Mouse (Mus musculus) hindbrain, postnatal 0 days (tissue): ENCODE results near the gene Cracr2b. TPM values are rescaled to one million over a fixed set of nuclear protein-coding genes. Genes with fewer than 3 reads are reported as not detected.
"Not testable (repeated sequence)": the region's sequence is repeated elsewhere in the genome, so short reads cannot be mapped to it uniquely, and the experiment has no call there.

Source experiments
- ATAC-seq: fragments of 200-750 bp; cut with Nextera tagmentation; 2 replicates; pipeline ENCODE4 v1.8.0; 2017; ENCODE audit warnings: mild to moderate bottlenecking, moderate TSS enrichment, moderate library complexity
- DNase-seq: peaks from one replicate; pipeline ENCODE4 v3.0.0-alpha.2; 2015; ENCODE audit warnings: low spot score
- H3K27ac ChIP-seq: fragments of 300-500 bp; sonication (generic); 2 replicates; pipeline ENCODE4 v1.5.1; 2014; ENCODE audit warnings: mild to moderate bottlenecking
- H3K27me3 ChIP-seq: fragments of 300-500 bp; sonication (generic); 2 replicates; pipeline ENCODE4 v1.6.1; 2014; ENCODE audit warnings: low read length, mixed read lengths; ENCODE audit not compliant: insufficient read depth
- H3K36me3 ChIP-seq: fragments of 300-500 bp; sonication (generic); 2 replicates; pipeline ENCODE4 v1.6.1; 2014; ENCODE audit warnings: low read length, mixed read lengths; ENCODE audit not compliant: insufficient read depth
- H3K4me1 ChIP-seq: fragments of 300-500 bp; sonication (generic); 2 replicates; pipeline ENCODE4 v1.6.1; 2014; ENCODE audit warnings: antibody characterized with exemption, low read length, mixed read lengths; ENCODE audit not compliant: insufficient read depth
- H3K4me2 ChIP-seq: fragments of 300-500 bp; sonication (generic); 2 replicates; pipeline ENCODE4 v1.6.1; 2014; ENCODE audit warnings: low read depth, mild to moderate bottlenecking, low read length, moderate library complexity, mixed read lengths
- H3K4me3 ChIP-seq: fragments of 300-500 bp; sonication (generic); 2 replicates; pipeline ENCODE4 v1.5.1; 2014; ENCODE audit warnings: low read length
- H3K9ac ChIP-seq: fragments of 300-500 bp; sonication (generic); replicated peaks from 2 replicates; pipeline ENCODE4 v1.6.1; 2014; ENCODE audit warnings: mild to moderate bottlenecking, low read length, moderate library complexity, mixed read lengths
- H3K9me3 ChIP-seq: fragments of 300-500 bp; sonication (generic); 2 replicates; pipeline ENCODE4 v1.6.1; 2016; ENCODE audit warnings: low read length, mixed read lengths
- CTCF ChIP-seq: IDR thresholded peaks from 2 replicates; pipeline ENCODE4 v1.5.1; 2016; ENCODE audit warnings: antibody characterized with exemption, control low read depth, low read depth
- WGBS: fragments of 180-500 bp; shearing (Covaris S2); extraction: QIAGEN DNeasy Blood & Tissue Kit; methylation state at CpG from one replicate; pipeline ENCODE4 v1.1.7; 2014; 5-methylcytosine and 5-hydroxymethylcytosine counted together
- polyA plus RNA-seq: library from polyadenylated mRNA; unstranded; fragments of >200 nt; fragmentation: Nextera tagmentation; extraction: Ambion mirVana; gene quantifications from 2 replicates; pipeline ENCODE4 v1.2.1, GENCODE M21; 2015
- total RNA-seq: library from RNA; depleted of rRNA; stranded (reverse); fragments of >200 nt; gene quantifications from 2 replicates; pipeline ENCODE4 v1.2.3, GENCODE M21; 2014

Cracr2b gene
- total and polyA plus RNA-seq, 2 experiments from 2014 or later = 5.0 to 9.1 TPM

DNA sequence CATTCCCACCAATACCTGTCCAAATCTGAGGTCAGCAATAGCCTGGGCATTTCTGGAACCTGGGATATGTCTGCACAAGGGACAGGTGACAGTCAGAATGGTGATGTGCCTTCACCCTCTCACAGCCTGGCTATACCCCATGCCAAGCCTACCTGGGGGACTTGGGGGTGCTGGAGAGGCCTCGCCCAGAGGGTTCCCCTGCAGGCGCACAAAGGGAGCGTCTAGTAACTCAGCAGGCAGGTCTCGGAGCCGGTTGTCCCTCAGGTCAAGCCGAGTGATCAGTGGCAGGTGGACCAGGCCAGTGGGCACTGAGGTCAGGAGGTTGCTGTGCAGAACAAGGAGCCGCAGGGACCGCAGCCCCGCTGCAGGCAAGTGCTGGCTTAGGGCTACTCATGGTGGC is 19.4 kb upstream of the Cracr2b start:
- ATAC-seq (no peak), DNase-seq (no peak)
- H3K27me3 ChIP-seq = no peaks in the 10 kb centered on the region
- H3K4me3 ChIP-seq = no peak overlapping the region
- no peaks in the 10 kb centered on the region for H3K9me3 ChIP-seq
- H3K4me2 ChIP-seq = no peak overlapping the region
- H3K36me3 ChIP-seq = no peaks in the 10 kb centered on the region
- no peak overlapping the region for H3K9ac ChIP-seq
- TF ChIP-seq CTCF = no peak
- H3K4me1 ChIP-seq = peaks cover 9% of the 10 kb centered on the region; the same call in 1 of the 2 replicates
- no peak overlapping the region for H3K27ac ChIP-seq
- WGBS = 87% methylated on average over 9 of the region's 9 CpGs

DNA sequence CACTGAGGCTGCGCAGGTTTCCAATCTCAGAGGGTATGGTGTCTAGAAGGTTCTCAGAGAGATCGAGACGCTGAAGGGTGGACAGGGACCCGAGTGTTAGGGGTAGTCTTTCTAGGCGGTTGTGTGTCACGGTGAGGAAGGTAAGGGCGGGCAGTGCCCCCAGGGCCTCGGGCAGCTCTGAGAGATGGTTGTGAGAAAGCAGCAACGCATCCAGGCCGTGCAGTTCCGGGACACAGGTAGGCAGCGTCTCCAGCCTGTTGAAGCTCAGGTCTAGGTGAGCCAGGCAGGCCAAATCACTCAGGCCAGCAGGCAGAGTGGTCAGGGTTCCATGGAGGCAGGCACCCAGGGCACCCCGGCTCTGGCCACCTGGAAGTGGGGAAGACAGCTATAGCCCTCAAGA is 18.7 kb upstream of the Cracr2b start:
- no peak for DNase-seq
- H3K27ac ChIP-seq = no peak overlapping the region
- no peak for ATAC-seq
- peak overlapping the region; percentile 60; the same call in 1 of the 2 replicates for H3K4me2 ChIP-seq
- H3K27me3 ChIP-seq = no peaks in the 10 kb centered on the region
- H3K36me3 ChIP-seq = no peaks in the 10 kb centered on the region
- no peak for TF ChIP-seq CTCF
- no peak overlapping the region for H3K4me3 ChIP-seq
- H3K4me1 ChIP-seq = peaks cover 10% of the 10 kb centered on the region; the same call in 1 of the 2 replicates
- no peaks in the 10 kb centered on the region for H3K9me3 ChIP-seq
- no peak overlapping the region for H3K9ac ChIP-seq
- WGBS = 94% methylated on average over 13 of the region's 13 CpGs

DNA sequence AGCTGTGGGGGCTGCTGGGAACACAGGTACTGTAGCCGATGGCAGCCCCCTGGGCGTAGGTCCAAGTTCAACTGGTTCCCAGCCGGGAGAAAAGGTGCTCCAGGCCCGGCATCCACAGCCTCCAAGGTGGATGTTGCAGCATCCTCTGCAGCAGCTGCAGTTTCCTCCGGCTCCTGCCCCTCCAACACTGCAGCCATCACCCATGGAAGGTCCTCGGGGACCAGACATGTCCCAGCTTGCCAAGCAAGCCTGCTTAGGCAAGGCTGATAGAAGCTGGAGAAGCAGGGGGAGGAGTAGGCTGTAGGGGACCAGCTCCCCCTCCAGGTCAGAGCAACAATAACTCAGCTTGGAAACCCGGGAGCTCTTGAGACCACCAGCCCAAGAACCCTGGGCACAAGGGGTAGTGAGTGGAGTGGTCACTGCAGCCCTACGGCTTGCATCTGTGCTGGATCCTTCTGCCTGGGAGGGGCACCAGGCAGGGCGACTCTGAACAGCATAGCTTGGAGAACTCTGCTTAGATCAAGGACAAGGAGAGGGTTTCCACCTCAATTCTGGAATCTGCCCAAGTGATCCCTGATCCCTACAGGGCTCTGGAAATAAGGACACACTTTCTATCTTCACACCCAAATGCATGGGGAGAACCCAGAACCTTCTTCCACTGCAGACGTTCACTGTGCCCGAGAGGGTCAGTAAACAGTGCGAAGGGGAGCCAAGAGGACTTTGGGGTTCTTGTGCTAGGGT is 17.6 kb upstream of the Cracr2b start:
- no peaks in the 10 kb centered on the region for H3K9me3 ChIP-seq
- peak overlapping the region; percentile 25 for H3K4me3 ChIP-seq
- H3K4me2 ChIP-seq = peak overlapping the region; percentile 60
- no peaks in the 10 kb centered on the region for H3K27me3 ChIP-seq
- H3K27ac ChIP-seq = no peak overlapping the region; the same call in 1 of the 2 replicates
- peak; percentile 57 for TF ChIP-seq CTCF
- peaks cover 13% of the 10 kb centered on the region for H3K4me1 ChIP-seq
- ATAC-seq (no peak), DNase-seq (peak; percentile 54)
- WGBS = 21% methylated on average over 12 of the region's 12 CpGs
- H3K9ac ChIP-seq = peak overlapping the region; percentile 30; the same call in 1 of the 2 replicates
- H3K36me3 ChIP-seq = no peaks in the 10 kb centered on the region

DNA sequence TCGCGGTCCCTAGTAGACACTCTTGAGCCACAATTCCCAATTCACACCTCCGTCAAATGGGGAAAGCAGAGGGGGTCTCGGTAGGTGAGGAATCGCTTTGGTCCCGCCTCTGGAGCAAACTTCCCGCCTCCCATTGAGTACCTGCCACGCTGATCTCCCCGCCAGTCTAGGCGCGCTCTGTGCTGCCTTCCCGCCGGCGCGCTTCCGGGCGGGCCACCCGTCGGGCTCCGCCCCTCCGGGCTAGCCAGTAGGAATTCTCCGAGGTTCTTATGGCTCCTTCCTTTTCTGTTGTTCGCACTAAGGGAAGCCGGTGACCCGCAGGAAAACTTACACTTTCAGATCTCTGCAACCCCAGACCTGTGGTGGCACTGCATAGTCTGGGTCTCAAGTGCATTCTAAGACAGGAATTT is 17.1 kb upstream of the Cracr2b start, which contains the start of gene Pidd1:
Pidd1 (minus strand) TSS at position 198 of the 410 bp plus-strand sequence.
- Histone ChIP-seq H3K4me2 (peak within 1 kb of the TSS; percentile 60), H3K9ac (peak within 1 kb of the TSS; percentile 30; the same call in 1 of the 2 replicates), H3K9me3 (no peaks in the 10 kb centered on the region), H3K4me1 (peaks cover 18% of the 10 kb centered on the region), H3K4me3 (peak within 1 kb of the TSS; percentile 25), H3K36me3 (no peaks in the 10 kb centered on the region), H3K27ac (no peak within 1 kb of the TSS; the same call in 1 of the 2 replicates), H3K27me3 (no peaks in the 10 kb centered on the region)
- peak; percentile 65 for DNase-seq
- no peak for TF ChIP-seq CTCF
- no peak for ATAC-seq
- under 1% methylated on average over 25 of the region's 25 CpGs for WGBS

DNA sequence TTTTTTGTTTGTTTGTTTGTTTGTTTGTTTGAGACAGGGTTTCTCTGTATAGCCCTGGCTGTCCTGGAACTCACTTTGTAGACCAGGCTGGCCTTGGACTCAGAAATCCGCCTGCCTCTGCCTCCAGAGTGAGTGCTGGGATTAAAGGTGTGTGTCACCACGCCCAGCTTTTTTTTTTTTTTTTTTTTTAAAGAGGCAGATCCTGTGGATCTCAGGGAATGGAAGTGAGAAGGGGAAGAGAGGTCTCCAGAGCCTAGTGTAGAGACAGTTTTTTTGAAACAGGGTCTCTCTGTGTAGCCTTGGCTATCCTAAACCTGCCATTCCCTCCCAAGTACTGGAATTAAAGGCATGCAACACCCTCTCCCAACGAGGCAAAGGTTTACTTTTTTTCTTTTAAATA is 14.5 kb upstream of the Cracr2b start:
- not testable (repeated sequence) for H3K27ac ChIP-seq, H3K27me3 ChIP-seq, H3K9me3 ChIP-seq, ATAC-seq, DNase-seq, H3K9ac ChIP-seq, H3K36me3 ChIP-seq
- peak overlapping the region; percentile 73; the same call in 1 of the 2 replicates for H3K4me3 ChIP-seq
- WGBS = 83% methylated on average over 3 of the region's 3 CpGs
- H3K4me2 ChIP-seq = peak overlapping the region; percentile 75
- H3K4me1 ChIP-seq = peaks cover 18% of the 10 kb centered on the region

DNA sequence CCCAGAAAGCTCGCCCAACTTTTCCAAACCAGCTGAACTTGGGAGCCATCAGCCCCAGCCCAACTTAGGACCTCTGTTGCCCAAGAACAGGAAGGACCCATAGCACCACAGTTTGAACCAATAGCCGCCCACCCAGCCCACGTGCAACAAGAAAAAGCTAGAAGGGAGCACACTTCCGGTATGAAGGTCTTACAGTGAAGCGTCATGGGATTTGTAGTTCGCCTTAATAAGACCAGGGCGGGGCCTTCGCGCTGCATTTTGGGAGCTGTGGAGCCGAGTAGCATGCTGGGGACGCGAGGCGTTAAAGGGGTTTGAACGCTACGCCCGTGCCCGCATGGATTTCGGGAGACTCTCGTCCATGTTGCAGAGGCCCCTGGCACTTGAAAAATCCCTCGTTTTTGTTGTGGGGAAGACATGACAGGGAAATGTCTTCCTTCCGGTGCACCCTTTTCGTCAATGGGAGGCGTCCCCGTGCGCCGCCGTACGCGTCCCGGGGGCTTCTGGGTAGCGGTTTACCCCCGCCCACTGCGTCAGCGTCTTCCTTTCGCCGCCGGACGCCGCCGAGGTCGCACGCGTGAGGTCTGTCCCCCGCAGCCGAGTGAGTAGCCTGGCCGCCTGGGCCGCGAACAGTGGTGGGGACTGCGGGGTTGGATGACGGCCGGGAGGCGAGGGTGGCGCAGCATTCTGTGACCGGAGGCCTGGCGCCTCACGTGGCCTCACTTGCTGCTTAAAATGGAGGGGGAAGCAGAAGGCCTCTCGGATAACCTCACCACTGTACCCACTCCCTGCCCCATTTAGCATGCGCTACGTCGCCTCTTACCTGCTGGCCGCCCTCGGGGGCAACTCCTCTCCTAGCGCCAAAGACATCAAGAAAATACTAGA is 13.5 kb upstream of the Cracr2b start, which contains the start of gene Rplp2:
Rplp2 (plus strand) TSS at position 261 of the 882 bp plus-strand sequence.
- no peak; the same call in 1 of the 2 replicates for TF ChIP-seq CTCF
- H3K4me3 ChIP-seq = peak within 1 kb of the TSS; percentile 73
- peak within 1 kb of the TSS; percentile 86 for H3K9ac ChIP-seq
- DNase-seq (peak; percentile 96), ATAC-seq (peak; percentile 93)
- no peaks in the 10 kb centered on the region for H3K27me3 ChIP-seq
- no peaks in the 10 kb centered on the region for H3K9me3 ChIP-seq
- peaks cover 18% of the 10 kb centered on the region for H3K4me1 ChIP-seq
- peaks cover 15% of the 10 kb centered on the region for H3K36me3 ChIP-seq
- H3K4me2 ChIP-seq = peak within 1 kb of the TSS; percentile 75
- under 1% methylated on average over 63 of the region's 63 CpGs for WGBS
- peak within 1 kb of the TSS; percentile 88 for H3K27ac ChIP-seq
